Mouse (Mus musculus) CH12.LX (cell line): ENCODE results near the gene Prelid1. TPM values are rescaled to one million over a fixed set of nuclear protein-coding genes. Genes with fewer than 3 reads are reported as not detected.

Experiments
- DNase-seq: peaks from one replicate; pipeline ENCODE4 v3.0.0-alpha.2; 2013; ENCODE audit errors: extremely low read depth
- H3K27ac ChIP-seq: 2 replicates; pipeline ENCODE4 v1.5.1; 2012; ENCODE audit warnings: low read depth, mild to moderate bottlenecking, control low read depth, moderate library complexity; ENCODE audit not compliant: insufficient read depth
- H3K27me3 ChIP-seq: replicated peaks from 2 replicates; pipeline ENCODE3; 2012; ENCODE audit warnings: inconsistent platforms
- H3K36me3 ChIP-seq, 2 experiments: replicated peaks in 1 of 2; 2 replicates each; pipeline versions ENCODE3 to v1.6.1; 2012; ENCODE audit warnings: inconsistent platforms in 1 of 2, low read length in 1 of 2, mild to moderate bottlenecking in 1 of 2, mixed read lengths in 1 of 2, moderate library complexity in 1 of 2; ENCODE audit not compliant: control insufficient read depth in 1 of 2, insufficient read depth in 1 of 2
- H3K4me1 ChIP-seq, 2 experiments: 2 replicates each; pipeline ENCODE4 v1.6.1; 2012; ENCODE audit warnings: inconsistent platforms in 1 of 2, moderate library complexity in 1 of 2; ENCODE audit not compliant: insufficient read depth in 2 of 2, control insufficient read depth in 1 of 2
- H3K4me2 ChIP-seq: 2 replicates; pipeline ENCODE4 v1.6.1; 2012; ENCODE audit warnings: low read depth, mild to moderate bottlenecking, control low read depth; ENCODE audit not compliant: poor library complexity, insufficient read depth, severe bottlenecking
- H3K4me3 ChIP-seq, 3 experiments: fragments of 150-350 bp in 1 of 3; sonication (generic) in 1 of 3; replicated peaks in 1 of 3; 2 replicates each; pipeline versions ENCODE3 to v1.5.1; 2011 to 2012; ENCODE audit warnings: low read depth in 2 of 3, low read length in 2 of 3, mild to moderate bottlenecking in 2 of 3, moderate library complexity in 2 of 3, control low read depth in 1 of 3, improper control_type of control experiment in 1 of 3, inconsistent platforms in 1 of 3, mixed read lengths in 1 of 3; ENCODE audit not compliant: poor library complexity in 1 of 3
- H3K79me2 ChIP-seq: replicated peaks from 2 replicates; pipeline ENCODE4 v1.6.1; 2012; ENCODE audit warnings: mild to moderate bottlenecking, moderate library complexity; ENCODE audit not compliant: control insufficient read depth, poor library complexity, insufficient read depth, severe bottlenecking; ENCODE audit errors: extremely low read depth
- H3K9ac ChIP-seq: 2 replicates; pipeline ENCODE4 v1.6.1; 2012; ENCODE audit warnings: low read depth, mild to moderate bottlenecking, control low read depth, moderate library complexity; ENCODE audit not compliant: insufficient read depth
- H3K9me3 ChIP-seq: replicated peaks from 2 replicates; pipeline ENCODE3; 2012; ENCODE audit warnings: low read length, inconsistent platforms, mixed read lengths
- ELF1 ChIP-seq: IDR thresholded peaks from 2 replicates; pipeline ENCODE4 v1.6.1; 2014; ENCODE audit warnings: low read depth, mild to moderate bottlenecking, inconsistent platforms, low read length, improper control_type of control experiment
- ETS1 ChIP-seq: conservative IDR thresholded peaks from 2 replicates; pipeline ENCODE4 v1.6.1; 2012; ENCODE audit warnings: low read depth, mild to moderate bottlenecking, inconsistent platforms, low read length, improper control_type of control experiment, moderate library complexity
- GABPA ChIP-seq: IDR thresholded peaks from 2 replicates; pipeline ENCODE4 v1.6.1; 2012; ENCODE audit warnings: low read depth, low read length, improper control_type of control experiment, inconsistent platforms; ENCODE audit not compliant: insufficient replicate concordance
- IRF4 ChIP-seq: IDR thresholded peaks from 2 replicates; pipeline ENCODE4 v1.6.1; 2014; ENCODE audit warnings: low read depth, mild to moderate bottlenecking, inconsistent platforms, low read length, improper control_type of control experiment
- JUN ChIP-seq: IDR thresholded peaks from 2 replicates; pipeline ENCODE4 v1.6.1; 2011; ENCODE audit warnings: low read depth, mild to moderate bottlenecking, low read length, improper control_type of control experiment, moderate library complexity; ENCODE audit not compliant: insufficient read depth
- JUND ChIP-seq: conservative IDR thresholded peaks from 2 replicates; pipeline ENCODE4 v1.6.1; 2011; ENCODE audit warnings: low read depth, low read length, improper control_type of control experiment
- MAX ChIP-seq: IDR thresholded peaks from 2 replicates; pipeline ENCODE4 v1.6.1; 2011; ENCODE audit warnings: low read length, improper control_type of control experiment
- MAZ ChIP-seq: IDR thresholded peaks from 2 replicates; pipeline ENCODE4 v1.6.1; 2012; ENCODE audit warnings: low read depth, mild to moderate bottlenecking, inconsistent platforms, low read length, improper control_type of control experiment, moderate library complexity
- MEF2A ChIP-seq: IDR thresholded peaks from 2 replicates; pipeline ENCODE4 v1.6.1; 2014; ENCODE audit warnings: low read depth, mild to moderate bottlenecking, inconsistent platforms, low read length, improper control_type of control experiment, borderline replicate concordance
- MXI1 ChIP-seq: IDR thresholded peaks from 2 replicates; pipeline ENCODE4 v1.6.1; 2011; ENCODE audit warnings: mild to moderate bottlenecking, low read depth, low read length, improper control_type of control experiment
- MYC ChIP-seq: IDR thresholded peaks from 2 replicates; pipeline ENCODE4 v1.6.1; 2011; ENCODE audit warnings: low read depth, mild to moderate bottlenecking, improper control_type of control experiment, low read length
- NELFE ChIP-seq: IDR thresholded peaks from 2 replicates; pipeline ENCODE4 v1.6.1; 2011; ENCODE audit warnings: low read depth, low read length, improper control_type of control experiment
- NRF1 ChIP-seq: IDR thresholded peaks from 2 replicates; pipeline ENCODE4 v1.6.1; 2014; ENCODE audit warnings: low read depth, mild to moderate bottlenecking, inconsistent platforms, low read length, improper control_type of control experiment, moderate library complexity
- PAX5 ChIP-seq: IDR thresholded peaks from 2 replicates; pipeline ENCODE4 v1.6.1; 2012; ENCODE audit warnings: low read length, inconsistent platforms, mixed read lengths
- POLR2A ChIP-seq: IDR thresholded peaks from 2 replicates; pipeline ENCODE4 v1.6.1; 2011; ENCODE audit warnings: low read depth, mild to moderate bottlenecking, improper control_type of control experiment, low read length
- POLR2AphosphoS2 ChIP-seq: IDR thresholded peaks from 2 replicates; pipeline ENCODE4 v1.6.1; 2011; ENCODE audit warnings: low read depth, low read length, improper control_type of control experiment
- RAD21 ChIP-seq: IDR thresholded peaks from 2 replicates; pipeline ENCODE4 v1.6.1; 2011; ENCODE audit warnings: low read depth, mild to moderate bottlenecking, low read length, improper control_type of control experiment, moderate library complexity
- RCOR1 ChIP-seq: conservative IDR thresholded peaks from 2 replicates; pipeline ENCODE4 v1.6.1; 2012; ENCODE audit warnings: low read depth, mild to moderate bottlenecking, inconsistent platforms, low read length, improper control_type of control experiment
- SIN3A ChIP-seq: IDR thresholded peaks from 2 replicates; pipeline ENCODE4 v1.6.1; 2012; ENCODE audit warnings: low read length, improper control_type of control experiment, inconsistent platforms
- USF1 ChIP-seq: IDR thresholded peaks from 2 replicates; pipeline ENCODE4 v1.6.1; 2014; ENCODE audit warnings: low read depth, mild to moderate bottlenecking, inconsistent platforms, low read length, improper control_type of control experiment
- USF2 ChIP-seq: conservative IDR thresholded peaks from 2 replicates; pipeline ENCODE4 v1.6.1; 2011; ENCODE audit warnings: low read depth, low read length, improper control_type of control experiment
- ZKSCAN1 ChIP-seq: IDR thresholded peaks from 2 replicates; pipeline ENCODE4 v1.6.1; 2012; ENCODE audit warnings: low read depth, inconsistent platforms, low read length, improper control_type of control experiment, borderline replicate concordance
- dilution Hi-C: fragments of 300-500 bp; cut with MboI; formaldehyde crosslinking; loops from 2 replicates; pipeline ENCODE4 v1.14.3; 2020; ENCODE audit warnings: low sequenced_read_pairs; ENCODE audit not compliant: extremely low pct_unique_long_range_greater_than_20kb, extremely low pct_ligation_motif_present
- in situ Hi-C: fragments of 300-500 bp; cut with MboI; formaldehyde crosslinking; loops from 3 replicates; pipeline ENCODE4 v1.14.3; 2019; ENCODE audit warnings: low sequenced_read_pairs, low pct_ligation_motif_present, low pct_unique_long_range_greater_than_20kb, mixed read lengths
- polyA plus RNA-seq: library from polyadenylated mRNA; unstranded; fragments of >175 nt; gene quantifications from 2 replicates; pipeline ENCODE4 v1.2.1, GENCODE M21; 2012; ENCODE audit warnings: low read depth; ENCODE audit not compliant: insufficient read length
- total RNA-seq, 2 experiments: library from RNA; depleted of rRNA; stranded (reverse); fragments of 300-350 nt in 1 of 2; fragments of >200 nt in 1 of 2; gene quantifications; 2 replicates each; pipeline ENCODE4 v1.2.3; 2012 to 2014

The Prelid1 gene
- total and polyA plus RNA-seq, 3 experiments, result 205 to 435 (median 302) TPM

- dilution Hi-C loops (no loop called here), in situ Hi-C loops (no loop called here)
- Histone ChIP-seq H3K4me2 (no peak overlapping the region), H3K9me3 (no peaks in the 10 kb centered on the region), H3K4me3 (no peak overlapping the region), H3K79me2 (no peaks in the 10 kb centered on the region), H3K27ac (no peak overlapping the region), H3K36me3 (no peaks in the 10 kb centered on the region), H3K9ac (no peak overlapping the region), H3K27me3 (no peaks in the 10 kb centered on the region), H3K4me1 (peaks cover 23 to 29% of the 10 kb centered on the region in 2 experiments)
- no peak for DNase-seq
- no peak for TF ChIP-seq POLR2AphosphoS2
- no peak for TF ChIP-seq SIN3A
- no peak for TF ChIP-seq RCOR1
- no peak for TF ChIP-seq NELFE
- no peak for TF ChIP-seq POLR2A
- no peak for TF ChIP-seq MAZ
- TF ChIP-seq RAD21, result no peak
- TF ChIP-seq JUND, result no peak
- TF ChIP-seq USF1, result no peak
- TF ChIP-seq IRF4, result no peak
- TF ChIP-seq ELF1, result no peak
- TF ChIP-seq JUN, result no peak
- no peak for TF ChIP-seq MXI1
- TF ChIP-seq USF2, result no peak
- no peak for TF ChIP-seq NRF1
- no peak for TF ChIP-seq MEF2A
- TF ChIP-seq MAX, result no peak
- no peak for TF ChIP-seq ZKSCAN1
Observed at GRCm38 (mm10) chr13:55332331-55332730, 12.0 kb downstream of the Prelid1 start.

GRCm38 (mm10) chr13:55335701-55336100, 15.4 kb downstream of the Prelid1 start:
- H3K79me2 ChIP-seq, result no peaks in the 10 kb centered on the region
- H3K9ac ChIP-seq, result no peak overlapping the region
- H3K9me3 ChIP-seq, result no peaks in the 10 kb centered on the region
- no peaks in the 10 kb centered on the region for H3K36me3 ChIP-seq
- dilution Hi-C loops, result no loop called here
- H3K4me2 ChIP-seq, result no peak overlapping the region
- no peak overlapping the region for H3K27ac ChIP-seq
- TF ChIP-seq ETS1, result no peak
- no peak for TF ChIP-seq MXI1
- TF ChIP-seq POLR2A, result no peak
- no peak for TF ChIP-seq GABPA
- no peak for TF ChIP-seq MYC
- TF ChIP-seq IRF4, result no peak
- no peak for TF ChIP-seq PAX5
- no peaks in the 10 kb centered on the region for H3K27me3 ChIP-seq
- H3K4me1 ChIP-seq, result peaks cover 17 to 18% of the 10 kb centered on the region in 2 experiments
- H3K4me3 ChIP-seq, result no peak overlapping the region
- no peak for DNase-seq
- in situ Hi-C loops, result no loop called here
